In genomic region chr3:35929831-35930230, GRCm38 (mm10) we compare ENCODE assay signal across 12 mouse cellular contexts. TPM values are rescaled to one million over a fixed set of nuclear protein-coding genes. Genes with fewer than 3 reads are reported as not detected.
A peak's percentile ranks its signal among the peaks of the same experiment; 100 is the strongest.
DNase-seq lines count a peak whose midpoint lies in the region; ATAC-seq and TF ChIP-seq lines count a peak whose summit lies in the region.
"Had no signal": no experiment of that assay in that cellular context is flagged by ENCODE, and none has a peak within 500 bp of the region (broad histone marks: within the 10 kb centered on the region; RNA-seq: fewer than 3 reads in every experiment).

No protein-coding gene starts in this region.

- peak overlapping the region; percentile 31; the same call in 1 of the 2 replicates for H3K9ac ChIP-seq in heart, adult 2 months (ENCODE audit: low read depth, low read length)
- no peak overlapping the region for H3K9ac ChIP-seq in lung, postnatal 0 days (replicated peaks; ENCODE audit: low read depth)
- H3K9ac ChIP-seq in heart, embryonic 15.5 days: no peak overlapping the region
- H3K9ac ChIP-seq: embryonic facial prominence, embryonic 15.5 days; midbrain, embryonic 15.5 days had no signal

- TF ChIP-seq EP300 in heart, adult 2 months (IDR thresholded peaks at IDR 0.05; ENCODE audit: insufficient read depth, low read depth, low read length): no peak
- no peak for TF ChIP-seq EP300 in lung, postnatal 0 days (IDR thresholded peaks at IDR 0.05)

- H3K4me3 ChIP-seq in heart, adult 2 months: no peak overlapping the region
- H3K4me3 ChIP-seq in lung, postnatal 0 days (ENCODE audit: low read depth, low read length): no peak overlapping the region
- no peak overlapping the region for H3K4me3 ChIP-seq in heart, embryonic 15.5 days
- H3K4me3 ChIP-seq: embryonic facial prominence, embryonic 15.5 days; midbrain, embryonic 15.5 days had no signal

- no peak overlapping the region for H3K4me2 ChIP-seq in lung, postnatal 0 days (replicated peaks; ENCODE audit: low read depth, low read length)
- peak overlapping the region; percentile 42 for H3K4me2 ChIP-seq in heart, embryonic 15.5 days
- H3K4me2 ChIP-seq: embryonic facial prominence, embryonic 15.5 days; midbrain, embryonic 15.5 days had no signal

- TF ChIP-seq CTCF in heart, adult 2 months (IDR thresholded peaks at IDR 0.05): no peak
- TF ChIP-seq CTCF in lung, postnatal 0 days (IDR thresholded peaks at IDR 0.05): no peak

- no peak for TF ChIP-seq POLR2A in heart, adult 2 months (IDR thresholded peaks at IDR 0.05; ENCODE audit: insufficient read depth, low read depth, low read length)

- no peaks in the 10 kb centered on the region for H3K27me3 ChIP-seq in heart, adult 2 months (ENCODE audit: control insufficient read depth, insufficient read depth, low read length)
- no peaks in the 10 kb centered on the region for H3K27me3 ChIP-seq in lung, postnatal 0 days (replicated peaks; ENCODE audit: insufficient read depth, low read length)
- H3K27me3 ChIP-seq in heart, embryonic 15.5 days: no peaks in the 10 kb centered on the region
- H3K27me3 ChIP-seq: embryonic facial prominence, embryonic 15.5 days; midbrain, embryonic 15.5 days had no signal

- intact Hi-C loops in heart, adult 2 months (cut with DNase I): loop anchor here (5.0 to 10.0 kb wide), 2 partner anchors 72 to 545 kb away; partner anchors contain the start of genes 1810062G17Rik, Anxa5 and Mccc1
- intact Hi-C loops in heart, postnatal 14 days (cut with DNase I): loop anchor here (5.0 kb wide), 2 partner anchors 67 to 178 kb away; partner anchors contain the start of gene Atp11b

- peaks cover 6% of the 10 kb centered on the region for H3K79me2 ChIP-seq in heart, adult 2 months (replicated peaks; ENCODE audit: control insufficient read depth, insufficient read depth, low read length)

- no peak overlapping the region for H3K27ac ChIP-seq in heart, adult 2 months
- H3K27ac ChIP-seq in lung, postnatal 0 days (ENCODE audit: low read length): no peak overlapping the region
- H3K27ac ChIP-seq in heart, embryonic 15.5 days: peak overlapping the region; percentile 43; the same call in 1 of the 2 replicates
- H3K27ac ChIP-seq: embryonic facial prominence, embryonic 15.5 days; midbrain, embryonic 15.5 days had no signal

- no peak for DNase-seq in heart, adult 2 months
- no peak for DNase-seq in heart, postnatal 14 days
- DNase-seq in lung, postnatal 0 days (ENCODE audit: low spot score): peak; percentile 25
- DNase-seq in lung, postnatal 14 days: no peak
- DNase-seq in layer of hippocampus, adult 9-10 months (ENCODE audit: low spot score): no peak
- no peak for DNase-seq in retina, postnatal 1 day
- DNase-seq: cerebellum, adult 11 months; gastrocnemius, postnatal 36 days had no signal

- H3K9me3 ChIP-seq in lung, postnatal 0 days (ENCODE audit: low read length): no peaks in the 10 kb centered on the region
- no peaks in the 10 kb centered on the region for H3K9me3 ChIP-seq in heart, embryonic 15.5 days (replicated peaks)
- H3K9me3 ChIP-seq: embryonic facial prominence, embryonic 15.5 days; midbrain, embryonic 15.5 days had no signal

- 7% methylated on average over 8 of the region's 8 CpGs for WGBS in heart, adult 2 months
- WGBS in lung, postnatal 0 days: 20% methylated on average over 8 of the region's 8 CpGs
- WGBS in heart, embryonic 15.5 days: 19% methylated on average over 8 of the region's 8 CpGs

- H3K36me3 ChIP-seq in heart, adult 2 months (ENCODE audit: control insufficient read depth, insufficient read depth, low read length): 0 out of 2 replicates have a peak, but pooled peaks cover 8% of the 10 kb centered on the region
- H3K36me3 ChIP-seq in lung, postnatal 0 days (ENCODE audit: insufficient read depth, low read length): no peaks in the 10 kb centered on the region
- no peaks in the 10 kb centered on the region for H3K36me3 ChIP-seq in heart, embryonic 15.5 days
- H3K36me3 ChIP-seq: embryonic facial prominence, embryonic 15.5 days; midbrain, embryonic 15.5 days had no signal

- H3K4me1 ChIP-seq in heart, adult 2 months (ENCODE audit: control insufficient read depth, insufficient read depth, low read length): peaks cover 10% of the 10 kb centered on the region
- H3K4me1 ChIP-seq in lung, postnatal 0 days (ENCODE audit: insufficient read depth, low read depth, low read length): peaks cover 17% of the 10 kb centered on the region
- H3K4me1 ChIP-seq in heart, embryonic 15.5 days (replicated peaks): peaks cover 33% of the 10 kb centered on the region

- ATAC-seq in lung, postnatal 0 days: no peak
- ATAC-seq in heart, embryonic 15.5 days (replicated peaks; ENCODE audit: insufficient number of reproducible peaks, insufficient read depth, low FRiP score, low read depth): no peak
- 0 out of 2 replicates have a peak, but pooled peaks have one; percentile 10 for ATAC-seq in megakaryocyte-erythroid progenitor cell, adult 5-6 weeks (replicated peaks; ENCODE audit: low FRiP score, low TSS enrichment, poor library complexity, severe bottlenecking)
- ATAC-seq: midbrain, embryonic 15.5 days had no signal

RNA-seq across cellular contexts. Expression of gene Dcun1d1, which starts 7.4 kb away (rescaled TPM):
- 10 to 100 TPM; 60.7 to 63.0 TPM for total RNA-seq in heart, adult 2 months (2021)
- 7.7 and 17.0 TPM in 2 replicates for polyA plus RNA-seq in heart, adult 2 months (2012; rRNA removed)
- 10 to 100 TPM; 61.8 to 64.0 TPM for total RNA-seq in heart, postnatal 14 days (2021)
- 78.1 and 84.8 TPM in 2 replicates for polyA plus RNA-seq in lung, postnatal 0 days (2015; fragmentation: Nextera tagmentation; extraction: Ambion mirVana)
- polyA plus RNA-seq in heart, embryonic 15.5 days (2015; fragmentation: Nextera tagmentation; extraction: Ambion mirVana): 74.1 and 87.4 TPM in 2 replicates
- 71.7 and 71.9 TPM in 2 replicates for total RNA-seq in megakaryocyte-erythroid progenitor cell, adult 5-6 weeks (2014; fragmentation: Nextera tagmentation)
- 259 and 282 TPM in 2 replicates for total RNA-seq in megakaryocyte-erythroid progenitor cell, adult 5-6 weeks (2017)
